Mouse (Mus musculus): ENCODE results near the gene Atf1.

GRCm38 (mm10) chr15:100220916-100221315 lies 6.7 kb upstream of the Atf1 start:
- TF ChIP-seq ZNF384 (IDR thresholded peaks at IDR 0.05; ENCODE audit: low read depth, low read length) (no peak), MAFK (IDR thresholded peaks at IDR 0.05; ENCODE audit: insufficient read depth, low read depth, low read length) (no peak), HCFC1 (IDR thresholded peaks at IDR 0.05; ENCODE audit: borderline replicate concordance, insufficient read depth, low read length) (no peak), CHD2 (IDR thresholded peaks at IDR 0.05; ENCODE audit: low read depth, low read length) (no peak), ZC3H11A (IDR thresholded peaks at IDR 0.05; ENCODE audit: borderline replicate concordance, low read depth, low read length) (no peak)
